Mouse (Mus musculus) adrenal gland, postnatal 14 days (tissue): ENCODE measurements around the gene Ogfrl1. TPM values are rescaled to one million over a fixed set of nuclear protein-coding genes. Genes with fewer than 3 reads are reported as not detected.
"Not testable (repeated sequence)": the region's sequence is repeated elsewhere in the genome, so short reads cannot be mapped to it uniquely, and the experiment has no call there.

Experiments
- DNase-seq: peaks from one replicate; pipeline ENCODE4 v3.0.0; 2021; ENCODE audit warnings: mixed read lengths
- long read RNA-seq, 2 experiments: library from polyadenylated mRNA; stranded (forward); transcript quantifications; one replicate each; pipeline ENCODE4 v2.0.0; 2021
- total RNA-seq: library from RNA; stranded (reverse); gene quantifications from 2 replicates; pipeline ENCODE4 v1.2.3, GENCODE M21; 2021

The Ogfrl1 gene
- total RNA-seq = 6.1 and 9.1 TPM in 2 replicates
- long read RNA-seq, experiment 1, full-length matches to known transcripts = 12 of 20 reads
- long read RNA-seq, experiment 1, partial matches to known transcripts = 0 of 20 reads
- long read RNA-seq, experiment 1, other reads (novel, unspliced or antisense) = 8 of 20 reads
- long read RNA-seq, experiment 2, full-length matches to known transcripts = 13 of 21 reads
- long read RNA-seq, experiment 2, partial matches to known transcripts = 0 of 21 reads
- long read RNA-seq, experiment 2, other reads (novel, unspliced or antisense) = 8 of 21 reads

DNA sequence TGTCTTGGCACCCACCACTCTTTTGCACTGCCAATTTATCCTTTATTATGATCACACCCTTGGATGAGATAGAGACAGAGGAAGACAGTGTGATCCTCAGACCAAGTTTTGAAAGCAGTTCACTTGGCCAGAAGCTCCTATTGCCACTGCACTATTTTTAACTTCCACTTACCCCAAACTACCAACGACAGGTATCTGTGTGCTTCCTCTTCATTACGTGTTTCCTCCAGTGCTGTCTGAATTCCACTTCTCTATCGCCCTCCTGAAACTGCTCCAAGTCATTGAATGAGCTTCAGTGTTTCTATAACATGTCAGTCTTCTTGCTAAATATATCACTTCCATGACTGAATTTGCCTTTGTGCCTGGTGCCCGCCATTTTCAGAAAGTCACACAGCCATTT, at the start of gene Ogfrl1:
TSS of gene Ogfrl1 (minus strand) at position 150 of the 400 bp plus-strand sequence.
- no peak for DNase-seq

GRCm38 (mm10) chr1:23445736-23446424, 48.3 kb upstream of the Ogfrl1 start:
- DNase-seq = no peak

GRCm38 (mm10) chr1:23433612-23434011, 36.0 kb upstream of the Ogfrl1 start:
- DNase-seq = no peak

DNA sequence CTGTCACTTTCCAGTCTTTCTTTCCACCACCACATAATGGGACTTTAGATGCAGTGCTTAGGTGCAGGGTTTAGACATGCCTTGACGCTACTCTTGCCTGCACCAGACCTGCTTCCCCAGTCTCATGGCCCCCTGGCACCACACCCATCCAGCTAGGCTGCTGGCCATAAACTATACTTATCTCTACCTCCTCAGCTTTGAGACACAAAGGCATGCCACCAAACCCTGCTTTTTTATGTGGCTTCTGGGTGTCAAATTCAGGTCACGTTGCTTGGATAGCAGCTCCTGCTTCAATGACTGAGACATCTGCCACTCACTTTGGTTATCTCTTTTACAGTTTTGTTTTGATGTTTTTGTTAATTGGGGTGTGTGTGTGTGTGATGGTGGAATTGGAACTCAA, 28.9 kb upstream of the Ogfrl1 start:
- DNase-seq = no peak

DNA sequence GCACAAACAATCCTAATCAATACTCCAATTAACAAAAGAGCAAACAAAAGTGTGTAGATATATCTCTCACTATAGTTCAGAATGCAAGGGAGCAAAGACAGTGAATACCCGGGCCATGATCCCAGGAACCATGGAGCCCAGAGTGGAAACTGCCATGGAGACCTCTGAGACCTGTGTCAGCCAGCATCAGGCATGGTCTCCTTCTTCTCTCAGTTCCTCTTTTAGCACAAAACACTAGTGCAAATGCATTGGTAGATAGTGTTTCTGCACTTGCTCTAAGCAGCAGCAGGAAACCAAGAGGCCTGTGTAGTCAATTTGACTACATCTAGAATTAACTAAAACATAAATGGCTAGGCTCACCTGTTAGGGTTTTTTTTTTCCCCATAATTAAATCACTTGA, 21.4 kb upstream of the Ogfrl1 start:
- DNase-seq = no peak

DNA sequence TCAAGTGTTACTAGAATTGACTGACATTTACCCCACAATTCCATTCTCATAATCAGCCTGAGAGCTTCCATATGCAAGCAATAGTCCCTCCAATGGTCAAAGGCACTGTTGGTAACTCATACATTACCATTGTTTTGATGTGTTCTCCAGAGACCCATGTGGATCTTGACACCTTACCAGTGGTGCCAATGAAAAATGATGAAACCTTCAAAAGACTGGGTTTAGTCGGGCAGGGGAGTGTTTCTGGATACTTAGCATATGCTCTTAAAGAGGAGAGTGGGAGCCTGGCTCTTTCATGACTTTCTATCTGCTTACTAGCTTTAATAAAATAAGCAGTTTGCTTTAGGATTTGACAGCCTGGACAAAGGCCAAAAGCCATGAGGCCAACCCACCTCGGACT, 20.5 kb upstream of the Ogfrl1 start:
- DNase-seq = no peak

- no peak for DNase-seq
Observed at GRCm38 (mm10) chr1:23417562-23417961, 20.0 kb upstream of the Ogfrl1 start.

- DNase-seq = no peak
Observed at GRCm38 (mm10) chr1:23411533-23411932, 14.0 kb upstream of the Ogfrl1 start.

DNA sequence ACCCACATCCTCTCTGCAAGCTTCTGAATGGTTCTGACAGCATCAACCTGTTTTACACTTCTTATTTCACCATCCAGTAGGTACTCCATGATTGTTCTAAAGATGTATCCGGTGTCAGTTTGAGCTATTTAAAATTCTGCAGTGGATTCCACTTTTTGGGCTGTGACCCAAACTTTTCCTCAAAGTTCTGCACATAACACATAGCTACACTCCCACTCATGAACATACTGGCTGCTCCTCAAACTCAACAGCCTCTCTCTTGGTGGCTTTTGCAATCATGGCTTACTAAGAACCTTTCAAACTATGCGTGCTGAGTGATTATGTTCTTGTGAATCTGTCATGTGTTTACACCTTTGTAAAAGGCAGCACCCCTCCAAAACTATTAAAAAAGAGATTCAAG, 12.4 kb upstream of the Ogfrl1 start:
- no peak for DNase-seq

DNA sequence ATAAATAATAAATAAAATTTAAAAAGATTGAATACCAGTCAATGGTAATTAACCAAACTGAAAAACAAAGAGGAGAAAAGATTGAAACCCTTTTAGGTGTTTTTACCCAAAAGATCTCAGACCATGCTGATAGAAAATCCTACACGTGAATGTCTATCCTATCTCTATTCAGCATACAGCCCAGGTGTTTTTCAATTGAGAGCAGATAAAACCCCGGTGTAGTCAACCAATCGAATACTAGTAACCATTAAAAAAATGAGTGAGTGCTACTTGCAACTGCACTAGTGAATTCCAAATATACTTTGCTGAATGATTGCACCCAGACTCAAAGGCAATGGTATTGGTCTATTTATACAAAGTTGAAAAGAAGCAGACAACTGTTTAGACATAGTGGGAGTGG, 4.8 kb upstream of the Ogfrl1 start:
- DNase-seq = no peak

- DNase-seq = no peak
Observed at GRCm38 (mm10) chr1:23399552-23399951, 2.0 kb upstream of the Ogfrl1 start.

DNA sequence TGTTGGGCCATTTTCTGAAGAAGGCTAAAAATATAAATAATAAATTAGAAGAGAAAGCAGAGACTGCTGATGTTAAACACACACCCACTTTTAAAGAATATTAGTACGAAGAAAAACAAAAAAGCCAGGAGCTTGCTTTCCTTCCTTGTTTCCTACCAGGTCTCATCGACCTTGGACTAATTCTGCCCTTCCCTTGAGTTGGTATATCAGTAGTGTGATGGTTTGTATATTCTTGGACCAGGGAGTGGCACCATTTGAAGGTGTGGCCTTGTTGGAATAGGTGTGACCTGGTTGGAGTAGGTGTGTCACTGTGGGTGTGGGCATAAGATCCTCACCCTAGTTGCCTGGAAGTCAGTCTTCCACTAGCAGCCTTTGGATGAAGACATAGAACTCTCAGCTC, 3.2 kb downstream of the Ogfrl1 start:
- DNase-seq = not testable (repeated sequence)

DNA sequence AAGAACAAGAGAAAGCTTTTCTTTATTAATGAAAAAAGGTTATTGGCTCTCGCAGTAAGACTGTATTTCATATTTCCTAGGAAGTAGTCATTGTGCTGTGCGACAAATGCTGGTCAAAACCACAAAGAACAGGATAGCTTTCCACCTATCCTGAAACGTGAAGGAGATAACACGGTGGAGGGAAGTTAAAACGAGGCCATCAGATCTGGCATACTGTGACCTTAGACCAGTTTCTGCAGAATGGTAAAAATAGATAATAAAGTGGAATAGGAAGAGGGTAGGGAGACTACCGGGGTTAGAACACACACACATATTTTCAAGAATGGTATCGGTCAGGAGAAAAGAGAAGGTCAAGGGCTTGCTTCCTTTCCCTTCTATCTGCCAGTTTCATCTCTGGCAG, 5.8 kb downstream of the Ogfrl1 start:
- DNase-seq = no peak

- DNase-seq = no peak
Observed at GRCm38 (mm10) chr1:23384326-23384725, 13.2 kb downstream of the Ogfrl1 start.

DNA sequence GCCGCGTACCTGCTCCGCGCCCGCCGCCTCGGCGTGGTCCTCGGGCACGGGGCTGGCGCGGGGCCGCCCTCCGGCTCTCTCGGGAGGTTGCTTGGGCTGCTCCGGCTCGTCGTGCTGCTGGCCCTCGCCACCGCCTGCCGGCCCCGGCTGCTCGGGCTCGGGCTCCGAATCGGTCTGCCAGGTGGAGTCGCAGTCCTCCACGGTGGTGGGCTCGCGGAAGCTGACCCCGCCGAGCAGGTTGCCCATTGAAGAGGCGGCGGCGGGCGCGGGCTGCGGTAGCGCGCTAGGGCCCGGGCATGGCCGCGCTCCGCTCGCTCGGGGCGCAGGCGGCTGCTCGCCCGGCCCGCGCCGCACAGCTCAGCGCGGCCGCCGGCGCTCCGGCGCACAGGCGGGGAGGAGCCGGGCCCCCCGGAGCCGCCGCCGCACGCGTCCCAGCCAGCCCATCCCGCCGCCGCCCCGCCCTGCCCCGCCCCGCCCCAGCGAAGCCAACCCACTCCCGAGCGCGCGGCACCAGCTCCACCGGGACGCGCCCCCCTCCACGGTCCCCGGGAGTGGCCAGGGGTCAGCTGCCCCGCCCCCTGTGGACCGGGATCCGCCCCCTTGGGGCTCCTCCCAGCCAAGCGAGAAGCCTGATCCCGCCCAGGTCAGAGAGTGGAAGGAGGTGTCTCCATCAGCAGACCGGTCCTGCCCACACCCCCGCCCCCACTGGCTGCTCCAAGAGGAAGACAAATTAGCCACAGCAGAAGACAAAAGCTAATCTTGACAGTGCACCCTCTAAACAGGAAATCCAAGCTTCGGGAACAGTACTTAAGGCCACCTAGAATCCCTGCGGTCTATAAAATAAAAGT, 14.5 kb downstream of the Ogfrl1 start:
- peak; percentile 99 for DNase-seq

DNA sequence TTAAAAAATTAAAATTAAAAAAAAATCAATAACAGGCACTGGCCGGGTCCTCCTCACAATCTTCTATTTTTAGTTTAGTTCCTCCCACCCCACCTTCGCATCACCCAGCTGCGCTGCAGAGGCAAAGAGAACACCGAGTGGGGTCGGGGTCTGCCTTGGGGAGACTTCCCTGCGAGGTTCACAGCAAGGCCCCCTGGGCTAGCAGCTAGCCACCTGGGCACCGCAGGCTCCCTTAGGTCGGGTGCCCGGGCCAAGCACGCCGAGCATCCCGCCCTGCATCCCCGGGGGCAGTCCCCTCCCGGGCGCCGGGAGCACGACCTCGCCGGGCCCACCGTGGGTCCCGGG, 15.1 kb downstream of the Ogfrl1 start:
- no peak for DNase-seq

DNA sequence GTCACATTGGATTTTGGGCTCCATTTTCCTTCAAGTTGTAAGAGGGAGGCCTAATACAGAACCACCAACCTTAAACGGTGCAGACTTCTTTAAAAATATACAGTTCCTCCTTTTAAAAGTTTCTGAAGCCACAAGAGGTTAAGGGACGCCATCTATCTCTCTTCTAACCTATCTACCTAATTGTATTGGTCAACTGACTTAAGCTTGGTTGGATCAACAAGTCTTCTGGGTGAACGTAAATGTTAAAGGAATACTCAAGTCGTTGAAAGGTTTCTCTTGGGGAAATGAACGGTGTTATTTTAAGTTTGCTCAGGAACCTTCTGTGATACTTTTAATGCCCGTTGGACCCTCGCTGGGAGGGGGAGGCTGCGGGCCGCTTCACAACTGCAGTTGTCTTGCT, 15.5 kb downstream of the Ogfrl1 start:
- DNase-seq = no peak

DNA sequence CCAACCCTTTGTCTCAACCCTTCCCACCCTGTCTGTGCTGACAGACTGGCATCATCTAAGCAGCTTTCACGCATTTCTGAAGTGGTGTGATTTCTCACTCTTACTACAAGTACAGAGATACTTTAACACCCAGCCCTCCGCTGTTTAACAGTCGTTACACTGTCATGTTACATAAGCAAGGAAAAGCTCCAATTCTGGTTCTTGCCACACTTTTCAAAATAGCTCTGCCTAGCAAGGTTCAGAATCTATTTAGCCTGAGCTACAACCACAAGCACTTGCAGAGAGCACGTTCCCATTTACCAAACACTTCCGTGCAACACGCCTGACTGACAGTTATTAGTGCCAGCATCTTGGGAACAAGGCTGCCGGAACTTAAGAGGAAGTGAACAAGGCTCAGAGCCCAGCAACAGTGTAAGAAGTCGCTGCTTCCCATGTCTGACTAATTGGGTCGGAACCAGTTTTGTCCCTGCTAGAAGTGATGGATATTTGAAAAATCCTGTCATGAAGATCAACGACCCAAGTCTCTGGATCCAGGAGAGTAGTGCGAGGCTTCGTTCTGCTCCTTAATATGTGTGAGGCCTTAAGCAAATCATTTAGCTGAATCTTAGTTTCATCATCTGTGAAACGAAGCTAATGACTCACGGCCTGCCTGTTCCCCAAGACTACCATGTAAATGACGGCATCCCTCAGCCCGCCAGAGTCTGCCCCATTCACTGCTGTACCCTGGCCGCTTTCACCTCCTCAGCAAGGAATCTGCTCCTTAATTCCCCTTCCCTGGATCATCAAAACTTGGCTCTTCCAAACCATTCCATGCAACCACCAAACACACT, 17.4 kb downstream of the Ogfrl1 start:
- no peak for DNase-seq

GRCm38 (mm10) chr1:23379321-23379720, 18.3 kb downstream of the Ogfrl1 start:
- DNase-seq = no peak

GRCm38 (mm10) chr1:23377572-23377971, 20.0 kb downstream of the Ogfrl1 start:
- no peak for DNase-seq

- no peak for DNase-seq
Observed at GRCm38 (mm10) chr1:23374156-23374555, 23.4 kb downstream of the Ogfrl1 start.

GRCm38 (mm10) chr1:23365614-23366013, 32.0 kb downstream of the Ogfrl1 start:
- DNase-seq = no peak
